Comparison of ENCODE assay signal across 18 mouse cellular contexts in the genomic region with DNA sequence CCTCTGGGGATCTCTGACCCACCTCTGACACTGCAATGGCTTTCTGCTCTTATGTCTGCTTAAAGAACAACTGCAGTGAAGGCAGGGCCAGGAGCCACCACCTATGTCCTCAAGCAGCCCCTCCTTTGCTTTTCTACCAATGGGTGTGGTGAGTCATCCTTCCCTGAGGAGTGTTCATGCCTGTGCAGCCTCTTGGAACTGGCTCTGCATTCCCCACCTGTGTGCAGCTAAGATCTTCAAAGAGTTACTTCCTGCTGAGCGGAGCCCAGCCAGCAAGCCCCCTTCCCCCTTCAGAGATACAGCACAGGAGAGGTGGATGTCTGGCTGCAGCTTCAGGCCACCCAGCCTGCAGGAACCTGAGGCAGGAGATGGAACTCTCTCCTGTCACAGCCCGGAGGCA.
A peak's percentile ranks its signal among the peaks of the same experiment; 100 is the strongest.
DNase-seq lines count a peak whose midpoint lies in the region; ATAC-seq and TF ChIP-seq lines count a peak whose summit lies in the region.
"Had no signal": no experiment of that assay in that cellular context is flagged by ENCODE, and none has a peak within 500 bp of the region (broad histone marks: within the 10 kb centered on the region; RNA-seq: fewer than 3 reads in every experiment).

No protein-coding gene starts in this region.

- peak; percentile 9 for DNase-seq in embryo, embryonic 10 days (ENCODE audit: low spot score)
- no peak for DNase-seq in embryo, embryonic 9.5 days (ENCODE audit: extremely low spot score)
- no peak for DNase-seq in kidney, postnatal 0 days (ENCODE audit: low spot score)
- DNase-seq in kidney, adult 8-10 months, result no peak
- DNase-seq in 3134 (ENCODE audit: extremely low read depth, insufficient read length, low spot score), result peak; percentile 26
- peak; percentile 62 for DNase-seq in brain, adult 2 months (ENCODE audit: low read depth, low spot score)
- no peak for DNase-seq in spleen, postnatal 14 days (ENCODE audit: low spot score in 2 of 2)
- no peak for DNase-seq in layer of hippocampus, postnatal 36 days
- DNase-seq: adrenal gland, postnatal 14 days; cerebellum, postnatal 14 days; gastrocnemius, postnatal 36 days; heart, postnatal 36 days; liver, postnatal 0 days; retina, postnatal 1 day; thymus, postnatal 4 days had no signal

- no peaks in the 10 kb centered on the region for H3K36me3 ChIP-seq in kidney, postnatal 0 days (ENCODE audit: insufficient read depth, low read length)
- H3K36me3 ChIP-seq: forebrain, embryonic 10.5 days; neural tube, embryonic 15.5 days had no signal

- no peak overlapping the region for H3K9ac ChIP-seq in kidney, postnatal 0 days (ENCODE audit: low read depth, low read length)
- H3K9ac ChIP-seq: liver, postnatal 0 days; neural tube, embryonic 15.5 days had no signal

- ATAC-seq in kidney, postnatal 0 days (replicated peaks; ENCODE audit: low FRiP score, low read depth), result peak; percentile 77
- ATAC-seq: liver, postnatal 0 days had no signal

- no peaks in the 10 kb centered on the region for H3K9me3 ChIP-seq in kidney, postnatal 0 days (replicated peaks; ENCODE audit: low read length)
- H3K9me3 ChIP-seq: forebrain, embryonic 10.5 days; neural tube, embryonic 15.5 days had no signal

- no peaks in the 10 kb centered on the region for H3K4me1 ChIP-seq in kidney, postnatal 0 days (replicated peaks; ENCODE audit: insufficient read depth, low read length)

- H3K4me3 ChIP-seq in kidney, postnatal 0 days (replicated peaks; ENCODE audit: low read depth, low read length), result no peak overlapping the region
- H3K4me3 ChIP-seq: forebrain, embryonic 10.5 days; neural tube, embryonic 15.5 days had no signal

- no peak overlapping the region for H3K27ac ChIP-seq in kidney, postnatal 0 days
- H3K27ac ChIP-seq: forebrain, embryonic 10.5 days; neural tube, embryonic 15.5 days had no signal

- no peak overlapping the region for H3K4me2 ChIP-seq in kidney, postnatal 0 days (ENCODE audit: low read length)
- H3K4me2 ChIP-seq: heart, embryonic 11.5 days; neural tube, embryonic 15.5 days had no signal

- H3K27me3 ChIP-seq in kidney, postnatal 0 days (ENCODE audit: insufficient read depth, low read length), result no peaks in the 10 kb centered on the region
- H3K27me3 ChIP-seq: neural tube, embryonic 15.5 days had no signal

- no peak for TF ChIP-seq CTCF in kidney, postnatal 0 days (IDR thresholded peaks at IDR 0.05; ENCODE audit: low read depth)

- WGBS in kidney, postnatal 0 days, result 40% methylated on average over 2 of the region's 2 CpGs

Comparison
In these comparisons a context has a peak if more than half of its experiments do, and no peak if none do; other contexts are left out.
1. DNase-seq: peak in embryo, embryonic 10 days (single experiment), 3134 (single experiment) and brain, adult 2 months (single experiment); none in embryo, embryonic 9.5 days (single experiment), kidney, postnatal 0 days (single experiment), kidney, adult 8-10 months (0 of 2), spleen, postnatal 14 days (0 of 2) and layer of hippocampus, postnatal 36 days (0 of 2).